8 mouse cellular contexts compared by ENCODE assay signal in the genomic region with DNA sequence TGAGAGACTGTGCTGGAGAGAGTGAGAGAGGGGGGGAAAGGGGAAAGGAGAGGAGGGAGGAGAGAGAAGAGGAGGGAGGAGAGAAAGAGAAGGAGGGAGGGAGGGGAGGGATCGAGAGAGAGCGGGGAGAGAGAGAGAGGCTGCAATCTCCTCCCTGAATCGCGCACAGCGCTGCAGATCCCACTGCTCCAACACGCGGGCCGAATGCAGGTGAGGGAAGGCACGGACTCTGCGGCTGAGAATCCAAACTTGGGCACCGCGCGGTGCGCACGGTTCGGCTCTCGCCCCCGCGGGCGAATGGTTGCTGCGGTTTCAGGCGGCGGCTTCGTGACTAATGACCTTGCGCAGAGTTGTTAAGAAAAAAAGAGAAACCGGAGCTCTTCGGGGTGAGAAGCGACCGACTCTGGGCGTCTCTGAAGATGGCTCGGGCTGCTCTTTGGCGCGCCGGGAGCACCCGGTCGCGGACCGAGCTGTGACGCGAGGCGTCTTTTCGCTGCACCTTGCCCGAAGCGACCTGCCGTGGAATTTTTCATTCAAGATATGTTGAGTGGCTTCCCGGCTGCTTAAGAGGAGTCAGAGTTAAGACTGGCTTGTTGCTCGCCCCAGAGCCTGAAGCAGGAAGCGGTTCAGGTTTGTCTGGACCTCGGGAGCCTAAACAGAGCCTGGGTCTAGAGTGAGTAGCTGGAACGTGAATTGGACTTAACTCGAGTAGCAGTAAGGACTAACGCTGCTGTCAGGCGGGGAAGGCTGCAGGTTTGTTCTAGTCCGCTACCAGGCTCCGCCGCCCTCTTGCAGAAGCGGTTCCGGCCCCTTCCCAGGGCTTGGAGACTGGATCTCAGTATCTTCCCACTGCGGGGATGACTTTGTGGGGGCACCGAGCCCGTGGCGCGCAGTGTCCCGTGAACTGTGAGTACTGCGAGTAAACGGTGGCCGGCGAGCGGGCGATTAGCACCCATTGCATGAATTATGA. TPM values are rescaled to one million over a fixed set of nuclear protein-coding genes. Genes with fewer than 3 reads are reported as not detected.
DNase-seq lines count a peak whose midpoint lies in the region.

Gene Pcdh7 (plus strand): TSS at position 62 of the 970 bp plus-strand sequence.

- intact Hi-C loops in heart, postnatal 36 days (cut with DNase I), result loop anchor here (2.0 to 5.0 kb wide), 5 partner anchors 23 to 1019 kb away; no protein-coding TSS in a partner anchor

- peak; percentile 40 for DNase-seq in WW6 (ENCODE audit: low read depth, low spot score)
- peak; percentile 13 for DNase-seq in cerebellum, adult 9-10 months
- DNase-seq in frontal cortex, adult 2 months (ENCODE audit: extremely low spot score in 1 of 2, low spot score in 1 of 2), result peak in 1 of 2 experiments; percentile 74
- peak; percentile 42 to 62 for DNase-seq in heart, postnatal 36 days
- peak; percentile 53 to 64 for DNase-seq in layer of hippocampus, postnatal 14 days (ENCODE audit: low spot score in 2 of 2)
- peak; percentile 4 for DNase-seq in lung, postnatal 36 days
- DNase-seq in right cerebral cortex, adult 2 months (ENCODE audit: low spot score in 2 of 2), result peak; percentile 75 to 78
- DNase-seq in yolk sac, embryonic 10.5 days (ENCODE audit: low spot score), result peak; percentile 72

RNA-seq across cellular contexts. Expression of gene Pcdh7, which starts in this region (rescaled TPM):
- polyA plus RNA-seq in frontal cortex, adult 2 months (2012; rRNA removed), result 38.0 and 41.7 TPM in 2 replicates
- 100 to 1,000 TPM; 105 to 107 TPM for total RNA-seq in heart, postnatal 36 days (2021)
- total RNA-seq in layer of hippocampus, postnatal 14 days (2021), result 10 to 100 TPM; 71.9 to 76.5 TPM
